Mouse (Mus musculus): ENCODE measurements around the gene Tldc1. TPM values are rescaled to one million over a fixed set of nuclear protein-coding genes. Genes with fewer than 3 reads are reported as not detected.
A peak's percentile ranks its signal among the peaks of the same experiment; 100 is the strongest.

The Tldc1 gene
- polyA plus RNA-seq, 1 experiment from 2014 or later = 13.9 TPM

- Histone ChIP-seq H3K4me2 (ENCODE audit: low read depth, low read length) (no peak overlapping the region), H3K9ac (ENCODE audit: low read length) (no peak overlapping the region), H3K36me3 (ENCODE audit: control insufficient read depth, insufficient read depth, low read length) (no peaks in the 10 kb centered on the region), H3K27ac (ENCODE audit: low read length) (peak overlapping the region; percentile 55), H3K4me3 (ENCODE audit: low read length) (no peak overlapping the region), H3K27me3 (ENCODE audit: control insufficient read depth, insufficient read depth, low read depth, low read length) (no peaks in the 10 kb centered on the region), H3K9me3 (ENCODE audit: control insufficient read depth, low read length) (no peaks in the 10 kb centered on the region), H3K4me1 (replicated peaks; ENCODE audit: control insufficient read depth, insufficient read depth, low read length) (peaks cover 14% of the 10 kb centered on the region)
- ATAC-seq (ENCODE audit: low read depth) = peak; percentile 67
- 43% methylated on average over 4 of the region's 4 CpGs for WGBS
Measured at GRCm38 (mm10) chr8:119740634-119741033, 37.6 kb downstream of the Tldc1 start.

GRCm38 (mm10) chr8:119738129-119738907, 39.9 kb downstream of the Tldc1 start:
- no peak for ATAC-seq (ENCODE audit: low read depth)
- Histone ChIP-seq H3K27ac (ENCODE audit: low read length) (no peak overlapping the region), H3K4me1 (replicated peaks; ENCODE audit: control insufficient read depth, insufficient read depth, low read length) (peaks cover 8% of the 10 kb centered on the region), H3K4me3 (ENCODE audit: low read length) (no peak overlapping the region), H3K9ac (ENCODE audit: low read length) (no peak overlapping the region), H3K4me2 (ENCODE audit: low read depth, low read length) (no peak overlapping the region), H3K9me3 (ENCODE audit: control insufficient read depth, low read length) (no peaks in the 10 kb centered on the region), H3K27me3 (ENCODE audit: control insufficient read depth, insufficient read depth, low read depth, low read length) (no peaks in the 10 kb centered on the region), H3K36me3 (ENCODE audit: control insufficient read depth, insufficient read depth, low read length) (no peaks in the 10 kb centered on the region)
- WGBS = 64% methylated on average over 19 of the region's 19 CpGs

- Histone ChIP-seq H3K9ac (ENCODE audit: low read length) (no peak overlapping the region), H3K9me3 (ENCODE audit: control insufficient read depth, low read length) (no peaks in the 10 kb centered on the region), H3K4me3 (ENCODE audit: low read length) (no peak overlapping the region), H3K4me2 (ENCODE audit: low read depth, low read length) (no peak overlapping the region), H3K27ac (ENCODE audit: low read length) (no peak overlapping the region), H3K27me3 (ENCODE audit: control insufficient read depth, insufficient read depth, low read depth, low read length) (no peaks in the 10 kb centered on the region), H3K4me1 (replicated peaks; ENCODE audit: control insufficient read depth, insufficient read depth, low read length) (peaks cover 8% of the 10 kb centered on the region), H3K36me3 (ENCODE audit: control insufficient read depth, insufficient read depth, low read length) (no peaks in the 10 kb centered on the region)
- WGBS = 55% methylated on average over 11 of the region's 11 CpGs
- ATAC-seq (ENCODE audit: low read depth) = peak; percentile 29; the same call in 1 of the 2 replicates
Measured at GRCm38 (mm10) chr8:119737093-119737900, 40.9 kb downstream of the Tldc1 start.

GRCm38 (mm10) chr8:119736348-119736917, 41.8 kb downstream of the Tldc1 start:
- H3K4me2 ChIP-seq (ENCODE audit: low read depth, low read length) = no peak overlapping the region
- no peak overlapping the region for H3K9ac ChIP-seq (ENCODE audit: low read length)
- 86% methylated on average over 10 of the region's 10 CpGs for WGBS
- no peaks in the 10 kb centered on the region for H3K36me3 ChIP-seq (ENCODE audit: control insufficient read depth, insufficient read depth, low read length)
- H3K27me3 ChIP-seq (ENCODE audit: control insufficient read depth, insufficient read depth, low read depth, low read length) = no peaks in the 10 kb centered on the region
- no peak for ATAC-seq (ENCODE audit: low read depth)
- peaks cover 7% of the 10 kb centered on the region for H3K4me1 ChIP-seq (replicated peaks; ENCODE audit: control insufficient read depth, insufficient read depth, low read length)
- no peak overlapping the region for H3K4me3 ChIP-seq (ENCODE audit: low read length)
- H3K27ac ChIP-seq (ENCODE audit: low read length) = no peak overlapping the region
- H3K9me3 ChIP-seq (ENCODE audit: control insufficient read depth, low read length) = no peaks in the 10 kb centered on the region

GRCm38 (mm10) chr8:119732072-119732471, 46.1 kb downstream of the Tldc1 start:
- no peaks in the 10 kb centered on the region for H3K4me1 ChIP-seq (replicated peaks; ENCODE audit: control insufficient read depth, insufficient read depth, low read length)
- 79% methylated on average over 13 of the region's 13 CpGs for WGBS
- H3K27me3 ChIP-seq (ENCODE audit: control insufficient read depth, insufficient read depth, low read depth, low read length) = no peaks in the 10 kb centered on the region
- H3K36me3 ChIP-seq (ENCODE audit: control insufficient read depth, insufficient read depth, low read length) = no peaks in the 10 kb centered on the region
- H3K9ac ChIP-seq (ENCODE audit: low read length) = no peak overlapping the region
- no peak overlapping the region for H3K27ac ChIP-seq (ENCODE audit: low read length)
- ATAC-seq (ENCODE audit: low read depth) = no peak
- H3K4me2 ChIP-seq (ENCODE audit: low read depth, low read length) = no peak overlapping the region
- no peak overlapping the region for H3K4me3 ChIP-seq (ENCODE audit: low read length)
- no peaks in the 10 kb centered on the region for H3K9me3 ChIP-seq (ENCODE audit: control insufficient read depth, low read length)

- H3K27ac ChIP-seq (ENCODE audit: low read length) = no peak overlapping the region
- H3K4me2 ChIP-seq (ENCODE audit: low read depth, low read length) = no peak overlapping the region
- H3K27me3 ChIP-seq (ENCODE audit: control insufficient read depth, insufficient read depth, low read depth, low read length) = no peaks in the 10 kb centered on the region
- no peak overlapping the region for H3K9ac ChIP-seq (ENCODE audit: low read length)
- ATAC-seq (ENCODE audit: low read depth) = no peak
- no peak overlapping the region for H3K4me3 ChIP-seq (ENCODE audit: low read length)
- H3K9me3 ChIP-seq (ENCODE audit: control insufficient read depth, low read length) = no peaks in the 10 kb centered on the region
- WGBS = 84% methylated on average over 8 of the region's 8 CpGs
- peaks cover 6% of the 10 kb centered on the region; the same call in 1 of the 2 replicates for H3K4me1 ChIP-seq (replicated peaks; ENCODE audit: control insufficient read depth, insufficient read depth, low read length)
- no peaks in the 10 kb centered on the region for H3K36me3 ChIP-seq (ENCODE audit: control insufficient read depth, insufficient read depth, low read length)
Measured at GRCm38 (mm10) chr8:119728351-119728895, 49.8 kb downstream of the Tldc1 start.

- no peak overlapping the region for H3K4me3 ChIP-seq (ENCODE audit: low read length)
- H3K9me3 ChIP-seq (ENCODE audit: control insufficient read depth, low read length) = no peaks in the 10 kb centered on the region
- H3K27ac ChIP-seq (ENCODE audit: low read length) = no peak overlapping the region
- ATAC-seq (ENCODE audit: low read depth) = no peak
- H3K4me2 ChIP-seq (ENCODE audit: low read depth, low read length) = no peak overlapping the region
- no peak overlapping the region for H3K9ac ChIP-seq (ENCODE audit: low read length)
- H3K36me3 ChIP-seq (ENCODE audit: control insufficient read depth, insufficient read depth, low read length) = no peaks in the 10 kb centered on the region
- 78% methylated on average over 8 of the region's 8 CpGs for WGBS
- H3K4me1 ChIP-seq (replicated peaks; ENCODE audit: control insufficient read depth, insufficient read depth, low read length) = peaks cover 6% of the 10 kb centered on the region; the same call in 1 of the 2 replicates
- no peaks in the 10 kb centered on the region for H3K27me3 ChIP-seq (ENCODE audit: control insufficient read depth, insufficient read depth, low read depth, low read length)
Measured at GRCm38 (mm10) chr8:119727093-119727492, 51.1 kb downstream of the Tldc1 start.

- H3K9ac ChIP-seq (ENCODE audit: low read length) = no peak overlapping the region
- H3K4me1 ChIP-seq (replicated peaks; ENCODE audit: control insufficient read depth, insufficient read depth, low read length) = peaks cover 6% of the 10 kb centered on the region; the same call in 1 of the 2 replicates
- no peak overlapping the region for H3K4me3 ChIP-seq (ENCODE audit: low read length)
- H3K27me3 ChIP-seq (ENCODE audit: control insufficient read depth, insufficient read depth, low read depth, low read length) = no peaks in the 10 kb centered on the region
- no peak overlapping the region for H3K4me2 ChIP-seq (ENCODE audit: low read depth, low read length)
- WGBS = 66% methylated on average over 6 of the region's 6 CpGs
- H3K36me3 ChIP-seq (ENCODE audit: control insufficient read depth, insufficient read depth, low read length) = no peaks in the 10 kb centered on the region
- no peak for ATAC-seq (ENCODE audit: low read depth)
- H3K27ac ChIP-seq (ENCODE audit: low read length) = no peak overlapping the region
- no peaks in the 10 kb centered on the region for H3K9me3 ChIP-seq (ENCODE audit: control insufficient read depth, low read length)
Measured at GRCm38 (mm10) chr8:119724596-119724995, 53.6 kb downstream of the Tldc1 start.

GRCm38 (mm10) chr8:119723676-119724075, 54.5 kb downstream of the Tldc1 start:
- Histone ChIP-seq H3K27me3 (ENCODE audit: control insufficient read depth, insufficient read depth, low read depth, low read length) (no peaks in the 10 kb centered on the region), H3K27ac (ENCODE audit: low read length) (no peak overlapping the region)

More at GRCm38 (mm10) chr8:119723676-119724075, 54.5 kb downstream of the Tldc1 start:
- Histone ChIP-seq H3K9me3 (ENCODE audit: control insufficient read depth, low read length) (no peaks in the 10 kb centered on the region), H3K4me1 (replicated peaks; ENCODE audit: control insufficient read depth, insufficient read depth, low read length) (peaks cover 6% of the 10 kb centered on the region; the same call in 1 of the 2 replicates), H3K36me3 (ENCODE audit: control insufficient read depth, insufficient read depth, low read length) (no peaks in the 10 kb centered on the region), H3K4me2 (ENCODE audit: low read depth, low read length) (no peak overlapping the region), H3K9ac (ENCODE audit: low read length) (no peak overlapping the region), H3K4me3 (ENCODE audit: low read length) (no peak overlapping the region)
- WGBS = 19% methylated on average over 4 of the region's 4 CpGs
- ATAC-seq (ENCODE audit: low read depth) = no peak

All from lung, embryonic 16.5 days (tissue).